Mouse (Mus musculus): ENCODE measurements around the gene Ccdc152.

GRCm38 (mm10) chr15:3259025-3259424, 44.3 kb downstream of the Ccdc152 start:
- TF ChIP-seq CTCF (IDR thresholded peaks at IDR 0.05; ENCODE audit: low read depth) (no peak), EP300 (IDR thresholded peaks at IDR 0.05; ENCODE audit: low read depth) (no peak)

All from liver, postnatal 0 days (tissue).